Mouse (Mus musculus) fat pad, adult 2 months (tissue): Measurements from ENCODE around the gene Prdx3.

ENCODE experiments used
- DNase-seq: peaks from one replicate; pipeline ENCODE4 v3.0.0-alpha.2; 2011; ENCODE audit warnings: low read depth, low spot score; ENCODE audit errors: extremely low read depth

The Prdx3 gene

DNA sequence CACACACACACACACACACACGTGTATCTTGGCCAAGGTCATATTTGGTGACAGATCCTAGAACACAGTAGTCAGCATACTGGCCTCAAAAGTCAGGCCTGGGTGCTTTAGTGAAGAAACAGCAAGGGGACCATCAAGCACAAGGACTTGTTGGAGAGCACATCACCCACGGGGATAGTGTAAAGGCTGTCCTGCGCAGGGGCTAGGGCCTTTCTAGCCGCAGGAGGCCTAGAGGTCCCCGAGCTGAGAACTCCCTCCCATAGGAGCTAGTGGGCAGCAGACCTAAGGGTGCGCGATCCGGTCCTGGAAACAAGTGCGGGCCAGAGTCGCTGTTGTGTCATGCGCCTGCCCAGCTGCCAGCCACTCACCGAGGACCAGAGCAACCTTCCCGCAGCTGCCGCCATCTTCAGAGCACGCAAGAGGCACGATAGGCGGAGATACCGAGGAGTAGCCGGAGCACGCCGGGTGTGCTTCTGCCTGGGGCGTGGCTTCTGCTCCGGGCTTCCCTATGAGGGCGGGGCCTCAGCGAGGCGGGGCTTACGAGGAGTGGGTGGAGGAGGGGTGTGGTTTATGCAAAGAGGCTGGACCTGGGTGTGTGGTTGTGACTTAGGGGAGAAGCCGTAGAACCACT, at the start of gene Prdx3:
Gene Prdx3 (minus strand): TSS at position 493 of the 631 bp plus-strand sequence.
- DNase-seq: no peak

GRCm38 (mm10) chr19:60916869-60917570, 42.7 kb upstream of the Prdx3 start:
- DNase-seq: no peak

- DNase-seq: no peak
These were observed 41.5 kb upstream of the Prdx3 start for GRCm38 (mm10) chr19:60915862-60916261.

DNA sequence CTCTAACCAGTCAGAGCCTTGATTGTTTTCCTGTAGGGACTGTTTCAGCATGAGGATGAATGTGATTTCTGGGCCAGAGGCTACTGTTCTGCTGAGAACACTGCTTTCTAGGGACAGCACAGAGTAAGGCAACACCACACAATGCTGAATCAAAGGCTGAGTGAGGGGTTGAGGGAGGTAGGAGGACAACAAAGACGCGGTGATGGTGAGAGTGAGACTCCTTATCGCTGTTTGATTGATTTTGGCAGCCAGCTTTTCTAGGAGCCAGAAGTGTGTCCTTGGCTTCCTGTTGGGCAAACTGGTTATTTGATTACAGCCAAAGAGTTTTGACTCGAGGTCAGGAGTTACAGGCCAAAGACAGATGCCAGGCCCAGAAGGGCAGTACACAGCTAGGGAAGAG, 40.9 kb upstream of the Prdx3 start:
- DNase-seq: no peak

DNA sequence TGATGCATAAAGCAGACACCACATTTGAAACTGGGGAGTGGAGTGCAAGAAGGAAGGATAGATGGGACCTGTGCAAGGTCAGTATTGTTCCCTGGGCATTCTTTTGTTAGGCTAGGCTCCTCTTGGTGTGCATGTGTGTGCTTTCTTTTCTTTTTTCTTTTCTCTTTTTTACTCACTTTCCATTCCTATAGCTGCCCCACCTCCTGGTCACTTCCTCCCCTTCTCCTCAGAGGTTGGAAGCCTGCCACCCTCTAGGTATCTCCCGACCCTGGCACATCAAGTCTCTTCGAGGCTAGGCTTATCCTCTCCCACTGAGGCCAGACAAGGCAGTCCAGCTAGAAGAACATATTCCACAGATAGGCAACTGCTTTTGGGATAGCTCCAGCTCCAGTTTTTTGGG, 37.3 kb upstream of the Prdx3 start:
- DNase-seq: no peak

DNA sequence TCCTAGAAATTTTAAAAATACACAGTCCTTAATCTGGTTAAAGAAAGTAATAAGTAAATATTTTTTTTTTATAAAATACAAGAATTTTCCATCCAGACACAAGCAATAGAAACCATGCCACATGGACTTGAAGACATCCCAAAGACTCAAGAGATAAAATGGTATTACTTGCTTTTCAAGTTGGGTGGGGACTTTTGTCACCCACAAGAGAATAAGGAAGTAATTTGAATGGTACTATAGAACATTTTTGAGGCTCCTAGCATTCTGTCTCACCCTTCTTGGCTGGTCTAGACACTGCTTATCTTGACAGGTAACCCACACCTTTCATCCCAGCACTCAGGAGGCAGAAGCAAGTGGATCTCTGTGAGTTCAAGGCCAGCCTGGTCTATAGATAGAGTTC, 35.9 kb upstream of the Prdx3 start:
- no peak for DNase-seq

DNA sequence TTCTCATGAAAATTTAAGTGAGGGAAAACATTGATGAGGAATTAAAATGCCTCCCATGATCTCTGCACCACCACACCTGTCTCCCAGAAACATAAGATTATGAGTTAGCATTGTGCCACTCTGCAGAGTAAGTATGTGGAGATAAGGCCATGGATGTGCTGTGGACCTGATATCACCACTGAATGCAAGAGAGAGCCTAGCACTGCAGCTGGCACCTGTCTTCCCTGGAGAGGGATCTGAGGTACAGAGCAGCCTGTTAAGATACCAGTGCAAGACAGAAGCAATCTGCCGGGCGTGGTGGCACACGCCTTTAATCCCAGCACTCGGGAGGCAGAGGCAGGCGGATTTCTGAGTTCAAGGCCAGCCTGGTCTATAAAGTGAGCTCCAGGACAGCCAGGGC, 31.1 kb upstream of the Prdx3 start:
- no peak for DNase-seq

DNA sequence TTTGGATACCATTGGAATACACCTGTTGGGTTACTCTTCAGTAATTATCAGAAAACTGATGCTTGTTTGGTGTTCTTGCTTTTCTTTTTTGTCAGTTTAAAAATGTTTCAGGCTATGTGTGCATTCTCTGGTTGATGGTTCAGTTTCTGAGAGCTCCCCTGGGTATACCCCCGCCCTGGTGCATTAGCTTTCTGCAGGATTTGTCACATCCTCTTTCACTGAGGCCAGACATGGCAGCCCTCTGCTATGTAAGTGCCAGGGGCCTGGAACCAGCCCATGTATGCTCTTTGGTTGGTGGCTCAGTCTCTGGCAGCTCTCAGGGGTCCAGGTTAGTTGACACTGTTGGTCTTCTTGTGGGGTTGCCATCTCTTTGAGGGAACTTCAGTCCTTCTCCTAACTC, 29.6 kb upstream of the Prdx3 start:
- DNase-seq: no peak

GRCm38 (mm10) chr19:60903139-60903538, 28.8 kb upstream of the Prdx3 start:
- DNase-seq: no peak

DNA sequence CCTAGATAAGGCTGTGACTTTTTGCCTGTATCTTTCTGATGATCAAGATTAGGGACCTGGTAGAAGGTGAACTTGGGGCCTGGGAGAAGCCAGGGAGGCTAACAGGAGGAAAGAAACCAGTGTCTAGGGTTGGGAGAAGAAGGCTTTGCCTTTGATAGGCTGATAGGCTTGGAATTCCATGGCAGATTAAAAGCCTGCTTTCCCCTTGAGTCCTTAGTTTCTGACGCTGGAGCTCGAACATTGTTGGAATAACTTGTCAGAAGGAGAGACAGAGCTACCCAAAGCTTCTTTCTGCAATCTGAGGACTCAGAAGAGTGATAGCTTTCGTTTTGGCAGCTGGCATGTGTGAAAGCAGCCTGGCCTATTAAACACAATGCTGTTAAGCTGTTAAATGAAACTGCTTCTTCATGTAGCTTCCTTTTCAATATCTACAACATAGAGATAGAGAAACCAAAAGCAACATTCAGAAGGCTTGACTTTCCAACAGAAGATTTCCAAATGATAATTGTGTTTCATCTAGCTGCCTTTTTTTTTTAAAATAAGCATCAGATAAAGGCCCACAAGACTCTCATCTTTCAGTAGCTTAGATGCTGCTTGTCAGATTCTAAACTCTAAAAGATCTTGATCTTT, 21.0 kb upstream of the Prdx3 start:
- DNase-seq: no peak

DNA sequence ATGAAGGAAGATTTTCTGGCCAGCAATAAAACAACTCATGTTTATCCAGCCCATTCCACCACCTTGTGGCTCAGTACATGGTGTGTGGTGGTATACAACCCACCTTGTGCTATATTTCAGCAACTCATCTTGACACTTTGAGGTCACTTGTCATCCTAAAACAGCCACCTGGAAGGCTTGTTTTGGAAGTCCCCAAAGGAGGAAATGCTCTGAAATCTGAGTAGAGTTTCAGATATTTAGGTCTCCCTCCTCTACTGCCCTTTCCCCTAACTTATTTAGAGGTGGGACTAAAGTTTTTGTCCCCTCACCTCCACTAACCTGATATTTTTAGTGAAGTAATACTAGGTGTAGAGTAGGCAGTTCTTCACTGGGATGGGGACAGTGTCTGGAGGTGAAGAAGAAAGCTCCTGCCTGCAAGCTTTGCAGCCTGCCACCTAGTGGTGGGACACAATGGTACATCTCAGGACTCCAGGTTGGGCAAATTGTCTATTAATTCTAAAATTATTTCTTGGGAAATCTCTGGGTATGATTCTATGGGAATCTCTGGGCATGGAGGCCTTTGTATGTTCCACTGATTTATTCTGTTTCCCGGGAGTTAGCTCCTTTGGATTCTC, 17.7 kb upstream of the Prdx3 start:
- no peak for DNase-seq

DNA sequence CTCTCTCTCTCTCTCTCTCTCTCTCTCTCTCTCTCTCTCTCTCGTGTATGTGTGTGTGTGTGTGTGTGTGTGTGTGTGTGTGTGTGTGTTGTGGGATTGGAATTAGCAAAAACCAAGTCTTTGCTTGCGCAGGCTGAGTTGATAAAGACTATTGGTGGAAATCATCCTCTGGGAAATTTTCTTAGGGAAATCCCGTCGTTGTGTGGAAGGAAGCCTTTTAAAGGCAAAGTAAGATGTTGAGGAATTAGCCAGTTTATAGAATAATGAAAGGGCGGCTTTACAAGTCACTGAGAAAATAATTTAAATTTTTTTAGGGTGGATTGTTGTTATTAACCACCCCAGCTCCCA, 16.7 kb upstream of the Prdx3 start:
- no peak for DNase-seq

- DNase-seq: no peak
These were observed 16.2 kb upstream of the Prdx3 start for GRCm38 (mm10) chr19:60890391-60891122.

- DNase-seq: no peak
These were observed 15.5 kb upstream of the Prdx3 start, which contains the start of gene Grk5 for GRCm38 (mm10) chr19:60889714-60890315. Gene Grk5 (plus strand): TSS chr19:60889749.

DNA sequence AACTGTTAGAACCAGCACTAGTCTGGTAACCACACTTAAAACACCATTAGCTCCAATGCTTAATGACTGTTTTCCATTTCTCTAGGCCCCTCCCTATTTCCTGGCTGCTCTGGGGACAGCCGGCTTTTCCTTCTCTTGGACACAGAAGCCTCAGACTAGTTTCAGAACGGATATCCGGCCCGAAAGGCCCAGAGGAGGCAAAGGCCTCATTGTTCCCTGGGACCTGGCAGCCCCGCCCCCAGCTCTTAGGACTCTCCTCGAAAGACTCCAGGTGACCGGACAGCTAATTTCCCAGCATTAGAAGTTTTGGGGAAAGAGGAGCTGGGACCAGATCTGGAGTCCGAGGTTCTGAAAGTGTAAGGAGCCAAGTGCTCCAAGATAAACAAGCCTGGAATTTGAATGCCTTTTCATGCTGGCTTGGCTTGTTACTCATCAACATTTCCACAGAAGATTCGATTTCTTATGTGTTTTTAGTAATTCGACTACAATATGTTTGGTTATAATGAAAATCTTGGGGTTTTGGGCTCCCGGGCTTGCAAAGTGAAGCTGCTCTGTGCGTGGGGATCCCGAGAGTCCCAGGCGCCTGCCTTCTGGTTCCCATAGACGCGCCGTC, 14.9 kb upstream of the Prdx3 start:
- DNase-seq: no peak

GRCm38 (mm10) chr19:60887637-60888036, 13.3 kb upstream of the Prdx3 start:
- no peak for DNase-seq

DNA sequence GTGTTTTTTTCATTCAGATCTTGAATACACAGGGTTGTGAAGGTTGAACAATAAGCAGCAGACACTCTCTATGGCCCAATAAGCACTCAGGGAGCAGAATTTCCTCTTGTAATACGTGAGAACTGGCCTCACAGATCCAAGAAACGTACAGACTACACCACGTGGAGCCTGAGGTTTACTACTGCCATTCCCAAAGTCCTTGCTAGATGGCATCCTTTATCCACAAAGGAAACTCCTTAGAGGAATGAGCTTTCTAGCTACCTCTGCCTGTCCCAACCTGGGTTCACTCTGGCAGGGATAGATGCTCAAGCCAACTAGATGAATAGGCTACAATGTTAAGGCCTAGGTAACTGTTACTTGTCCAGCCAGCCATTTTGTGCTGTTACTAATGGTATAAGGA, 8.8 kb upstream of the Prdx3 start:
- DNase-seq: no peak

DNA sequence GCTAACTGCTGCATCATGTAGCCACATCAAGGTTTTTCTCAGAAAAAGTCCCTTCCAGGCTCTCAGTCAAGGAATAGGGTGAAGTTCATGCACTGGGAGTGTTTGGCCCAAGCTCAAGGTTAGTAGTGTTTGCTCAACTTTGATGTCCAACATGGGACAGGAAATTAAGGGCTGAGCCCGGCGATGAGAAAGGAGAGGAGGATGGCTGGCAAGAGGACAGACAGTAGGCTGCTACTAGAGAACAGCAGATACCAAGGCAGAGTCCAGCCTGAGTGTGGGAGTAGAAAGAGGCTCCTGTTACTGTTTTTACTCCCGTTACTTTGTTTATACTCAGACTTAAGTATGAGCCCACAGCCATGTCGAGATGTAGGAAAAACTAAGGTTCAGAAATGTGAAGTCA, 855 bp downstream of the Prdx3 start:
- no peak for DNase-seq

DNA sequence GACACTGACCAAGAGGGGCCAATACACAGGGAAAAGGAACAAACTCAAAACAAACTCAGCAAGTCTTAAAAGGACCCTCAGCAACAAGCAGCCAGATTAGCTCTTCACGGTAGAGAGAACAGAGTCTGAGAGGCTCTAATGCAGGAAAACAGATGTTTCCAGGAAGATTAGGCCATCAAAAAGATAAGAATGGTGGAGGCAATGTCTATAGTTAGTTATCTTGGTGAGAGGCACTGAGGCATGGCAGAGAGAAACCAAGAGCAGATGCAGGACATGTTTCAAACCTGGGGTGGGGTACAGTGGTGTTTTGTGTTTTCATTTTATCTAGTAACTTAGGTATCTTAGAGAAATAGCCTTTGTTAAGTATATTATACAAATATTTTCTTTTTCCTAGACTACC, 2.1 kb downstream of the Prdx3 start:
- DNase-seq: no peak

GRCm38 (mm10) chr19:60871366-60871765, 3.0 kb downstream of the Prdx3 start:
- DNase-seq: no peak

DNA sequence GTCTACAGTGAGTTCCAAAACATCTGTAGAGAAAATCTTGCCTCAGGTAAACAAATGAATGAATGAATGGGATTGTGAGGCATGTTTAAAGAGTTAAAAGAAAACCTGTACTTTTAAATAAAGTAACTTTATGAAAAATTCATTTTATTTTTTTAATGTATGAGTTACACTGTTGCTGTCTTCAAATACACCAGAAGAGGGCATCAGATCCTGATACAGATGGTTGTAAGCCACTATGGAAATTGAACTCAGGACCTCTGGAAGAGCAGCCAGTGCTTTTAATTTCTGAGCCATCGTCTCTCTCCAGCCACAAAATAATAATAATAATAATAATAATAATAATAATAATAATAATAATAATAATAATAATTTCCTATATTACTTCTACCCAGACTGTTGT, 3.9 kb downstream of the Prdx3 start:
- DNase-seq: no peak
